Mouse (Mus musculus): Measurements from ENCODE around the gene Emilin2.

Emilin2 gene

GRCm38 (mm10) chr17:71300338-71300737 is 11.4 kb downstream of the Emilin2 start:
- 82% methylated on average over 2 of the region's 2 CpGs for WGBS

- 95% methylated on average over 4 of the region's 4 CpGs for WGBS
Observed at GRCm38 (mm10) chr17:71299879-71300278, 11.9 kb downstream of the Emilin2 start.

GRCm38 (mm10) chr17:71294570-71294969 is 17.2 kb downstream of the Emilin2 start:
- WGBS = 79% methylated on average over 3 of the region's 3 CpGs

GRCm38 (mm10) chr17:71292897-71293296 is 18.9 kb downstream of the Emilin2 start:
- 76% methylated on average over 4 of the region's 4 CpGs for WGBS

- 95% methylated on average over 6 of the region's 6 CpGs for WGBS
Observed at GRCm38 (mm10) chr17:71291897-71292420, 19.8 kb downstream of the Emilin2 start.

GRCm38 (mm10) chr17:71290486-71291410 is 21.0 kb downstream of the Emilin2 start:
- 77% methylated on average over 7 of the region's 7 CpGs for WGBS

- 66% methylated on average over 6 of the region's 6 CpGs for WGBS
Observed at GRCm38 (mm10) chr17:71289572-71290176, 22.1 kb downstream of the Emilin2 start.

- 73% methylated on average over 10 of the region's 10 CpGs for WGBS
Observed at GRCm38 (mm10) chr17:71288808-71289548, 22.8 kb downstream of the Emilin2 start.

- 78% methylated on average over 11 of the region's 11 CpGs for WGBS
Observed at GRCm38 (mm10) chr17:71288145-71288758, 23.5 kb downstream of the Emilin2 start.

GRCm38 (mm10) chr17:71287586-71287985 is 24.2 kb downstream of the Emilin2 start:
- 91% methylated on average over 7 of the region's 7 CpGs for WGBS

- 73% methylated on average over 6 of the region's 6 CpGs for WGBS
Observed at GRCm38 (mm10) chr17:71285929-71286328, 25.8 kb downstream of the Emilin2 start.

GRCm38 (mm10) chr17:71284890-71285289 is 26.9 kb downstream of the Emilin2 start:
- 88% methylated on average over 6 of the region's 6 CpGs for WGBS

GRCm38 (mm10) chr17:71283237-71283636 is 28.5 kb downstream of the Emilin2 start:
- 79% methylated on average over 4 of the region's 4 CpGs for WGBS

GRCm38 (mm10) chr17:71282716-71283115 is 29.1 kb downstream of the Emilin2 start:
- whole genome bisulfite sequencing = 85% methylated on average over 9 of the region's 9 CpGs

- 94% methylated on average over 6 of the region's 6 CpGs for WGBS
Observed at GRCm38 (mm10) chr17:71277701-71278491, 33.9 kb downstream of the Emilin2 start.

GRCm38 (mm10) chr17:71276771-71277170 is 35.0 kb downstream of the Emilin2 start:
- 85% methylated on average over 10 of the region's 10 CpGs for WGBS

- WGBS = 94% methylated on average over 12 of the region's 12 CpGs
Observed at GRCm38 (mm10) chr17:71273901-71274300, 37.9 kb downstream of the Emilin2 start.

- WGBS = 91% methylated on average over 3 of the region's 3 CpGs
Observed at GRCm38 (mm10) chr17:71268599-71268998, 43.2 kb downstream of the Emilin2 start.

GRCm38 (mm10) chr17:71268152-71268551 is 43.6 kb downstream of the Emilin2 start:
- 90% methylated on average over 10 of the region's 10 CpGs for WGBS

GRCm38 (mm10) chr17:71267374-71267773 is 44.4 kb downstream of the Emilin2 start:
- 90% methylated on average over 8 of the region's 8 CpGs for WGBS
